Mouse (Mus musculus): ENCODE measurements around the gene Gm20388. TPM values are rescaled to one million over a fixed set of nuclear protein-coding genes. Genes with fewer than 3 reads are reported as not detected.

Gene Gm20388
- polyA plus RNA-seq, 1 experiment from 2014 or later = not detected

DNA sequence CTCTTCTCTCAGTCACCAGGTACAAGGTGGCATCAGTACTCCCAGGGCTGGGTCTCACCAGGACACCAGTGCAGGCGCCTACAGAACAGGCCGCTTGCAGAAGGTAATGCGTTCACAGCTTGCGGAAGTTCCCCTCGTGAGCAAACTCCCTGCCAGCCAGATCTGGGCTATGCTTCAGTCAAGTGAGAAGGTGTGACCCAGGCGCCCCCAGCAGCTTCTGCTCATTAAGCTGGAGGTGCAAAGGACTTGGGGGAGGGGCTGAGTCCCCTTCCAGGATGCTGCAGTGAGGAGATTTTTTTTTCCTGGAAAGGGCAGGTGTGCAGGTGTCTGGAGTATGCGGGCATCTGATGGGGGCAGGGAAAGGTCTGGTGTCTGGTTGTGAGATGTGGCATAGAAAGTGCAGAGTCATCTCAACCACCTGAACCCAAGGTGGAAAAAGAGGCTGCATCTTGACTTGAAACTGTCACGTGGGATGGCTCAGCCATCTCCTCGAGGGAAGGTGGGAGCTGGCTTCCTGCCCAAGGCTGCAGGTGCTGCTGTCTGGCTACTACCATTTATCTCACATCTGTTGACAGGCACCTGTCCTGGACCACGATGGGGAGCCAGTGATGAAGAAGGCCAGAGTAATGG is 2861.9 kb downstream of the Gm20388 start:
- WGBS = 23% methylated on average over 10 of the region's 10 CpGs
- no peak for ATAC-seq (ENCODE audit: low FRiP score, low TSS enrichment)
- TF ChIP-seq CTCF (IDR thresholded peaks at IDR 0.05; ENCODE audit: low read depth) (no peak), EP300 (optimal IDR thresholded peaks at IDR 0.05) (no peak)
- Histone ChIP-seq H3K4me2 (replicated peaks; ENCODE audit: low read depth) (no peak overlapping the region), H3K27me3 (ENCODE audit: control insufficient read depth, insufficient read depth, low read length) (no peaks in the 10 kb centered on the region), H3K4me1 (replicated peaks; ENCODE audit: control insufficient read depth, insufficient read depth) (peaks cover 3% of the 10 kb centered on the region; the same call in 1 of the 2 replicates), H3K9me3 (ENCODE audit: control insufficient read depth, low read length) (no peaks in the 10 kb centered on the region), H3K27ac (replicated peaks) (no peak overlapping the region), H3K9ac (ENCODE audit: low read length) (no peak overlapping the region), H3K36me3 (ENCODE audit: control insufficient read depth, insufficient read depth, low read length) (no peaks in the 10 kb centered on the region), H3K4me3 (ENCODE audit: low read depth, low read length) (no peak overlapping the region)
- DNase-seq (ENCODE audit: low spot score) = no peak

DNA sequence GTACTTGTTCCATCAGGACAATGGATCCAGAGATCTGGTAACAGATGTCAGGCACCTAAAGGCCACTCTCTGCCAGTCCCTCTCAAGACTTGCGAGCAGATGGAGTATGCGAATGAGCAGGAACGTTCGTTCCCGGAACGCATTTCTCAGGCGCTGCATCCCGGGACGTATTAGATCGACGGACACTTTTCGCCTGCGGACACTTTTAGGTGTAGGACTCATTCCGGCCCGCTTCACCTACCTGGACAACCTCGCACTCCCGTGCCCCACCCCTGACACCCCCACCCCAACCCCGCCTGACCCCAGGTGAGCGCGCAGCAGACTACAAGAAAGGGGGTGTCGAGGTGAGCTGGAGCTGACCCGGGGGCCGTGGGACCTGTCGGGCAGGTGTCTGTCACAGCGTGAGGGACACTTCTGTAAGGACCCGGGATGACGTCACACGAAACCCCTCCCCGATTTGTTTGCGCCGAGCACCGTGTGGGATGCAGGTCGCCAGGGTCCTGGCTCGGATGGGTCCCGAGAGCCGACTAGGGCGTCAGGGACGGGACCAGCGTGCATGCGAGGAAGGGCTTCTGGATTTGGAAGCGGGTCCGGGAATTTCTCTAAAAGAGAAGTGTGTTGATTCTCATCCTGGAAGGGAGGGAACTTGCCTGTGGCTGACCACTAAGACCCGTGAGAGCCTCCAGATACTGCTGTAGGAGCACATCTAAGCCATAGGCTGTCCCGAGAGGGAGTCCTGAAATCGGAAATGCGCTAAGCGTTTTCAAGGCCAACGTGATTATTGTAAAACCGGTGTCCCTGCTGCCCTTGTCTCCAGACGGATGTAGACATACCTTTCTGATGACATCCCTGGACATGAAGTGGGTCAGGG is 2864.9 kb downstream of the Gm20388 start, which contains the start of gene Acsf3:
Gene Acsf3, plus strand, starts transcription at position 202 of the 871 bp plus-strand sequence.
- peaks cover 3% of the 10 kb centered on the region; the same call in 1 of the 2 replicates for H3K4me1 ChIP-seq (replicated peaks; ENCODE audit: control insufficient read depth, insufficient read depth)
- no peaks in the 10 kb centered on the region for H3K36me3 ChIP-seq (ENCODE audit: control insufficient read depth, insufficient read depth, low read length)
- H3K9me3 ChIP-seq (ENCODE audit: control insufficient read depth, low read length) = no peaks in the 10 kb centered on the region
- H3K27me3 ChIP-seq (ENCODE audit: control insufficient read depth, insufficient read depth, low read length) = no peaks in the 10 kb centered on the region
- H3K4me2 ChIP-seq (replicated peaks; ENCODE audit: low read depth) = peak within 1 kb of the TSS; percentile 66
- ATAC-seq (ENCODE audit: low FRiP score, low TSS enrichment) (peak; percentile 72), DNase-seq (ENCODE audit: low spot score) (peak; percentile 72)
- no peak within 1 kb of the TSS for H3K27ac ChIP-seq (replicated peaks)
- peak within 1 kb of the TSS; percentile 73 for H3K4me3 ChIP-seq (ENCODE audit: low read depth, low read length)
- 2% methylated on average over 50 of the region's 50 CpGs for WGBS
- peak within 1 kb of the TSS; percentile 89 for H3K9ac ChIP-seq (ENCODE audit: low read length)
- TF ChIP-seq EP300 (optimal IDR thresholded peaks at IDR 0.05) = no peak
- TF ChIP-seq CTCF (IDR thresholded peaks at IDR 0.05; ENCODE audit: low read depth) = no peak

DNA sequence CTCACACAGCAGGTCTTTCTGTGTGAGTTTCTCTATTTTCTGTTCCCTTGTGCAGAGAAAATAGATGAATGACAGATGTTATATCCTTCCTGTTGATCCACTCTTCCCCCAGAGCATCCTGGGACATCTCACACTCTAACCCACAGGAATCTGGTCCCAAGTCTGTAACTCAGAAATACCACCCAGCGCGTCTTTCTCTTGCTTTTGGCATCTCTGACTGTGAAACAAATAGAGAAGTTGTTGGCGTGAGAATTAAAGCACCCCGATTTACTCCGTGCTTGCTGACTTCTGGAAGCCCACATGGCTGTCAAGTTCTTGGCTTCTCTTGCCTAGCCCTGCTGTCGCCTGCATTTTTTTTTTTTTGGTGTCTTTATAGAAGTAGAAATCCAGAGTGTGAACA is 2867.1 kb downstream of the Gm20388 start:
- no peak overlapping the region for H3K27ac ChIP-seq (replicated peaks)
- H3K9ac ChIP-seq (ENCODE audit: low read length) = no peak overlapping the region
- H3K9me3 ChIP-seq (ENCODE audit: control insufficient read depth, low read length) = no peaks in the 10 kb centered on the region
- no peak for DNase-seq (ENCODE audit: low spot score)
- TF ChIP-seq EP300 (optimal IDR thresholded peaks at IDR 0.05) (no peak), CTCF (IDR thresholded peaks at IDR 0.05; ENCODE audit: low read depth) (no peak)
- H3K4me3 ChIP-seq (ENCODE audit: low read depth, low read length) = no peak overlapping the region
- no peaks in the 10 kb centered on the region; the same call in 1 of the 2 replicates for H3K36me3 ChIP-seq (ENCODE audit: control insufficient read depth, insufficient read depth, low read length)
- peaks cover 3% of the 10 kb centered on the region; the same call in 1 of the 2 replicates for H3K4me1 ChIP-seq (replicated peaks; ENCODE audit: control insufficient read depth, insufficient read depth)
- no peaks in the 10 kb centered on the region for H3K27me3 ChIP-seq (ENCODE audit: control insufficient read depth, insufficient read depth, low read length)
- no peak overlapping the region for H3K4me2 ChIP-seq (replicated peaks; ENCODE audit: low read depth)
- 82% methylated on average over 6 of the region's 6 CpGs for WGBS
- ATAC-seq (ENCODE audit: low FRiP score, low TSS enrichment) = no peak

DNA sequence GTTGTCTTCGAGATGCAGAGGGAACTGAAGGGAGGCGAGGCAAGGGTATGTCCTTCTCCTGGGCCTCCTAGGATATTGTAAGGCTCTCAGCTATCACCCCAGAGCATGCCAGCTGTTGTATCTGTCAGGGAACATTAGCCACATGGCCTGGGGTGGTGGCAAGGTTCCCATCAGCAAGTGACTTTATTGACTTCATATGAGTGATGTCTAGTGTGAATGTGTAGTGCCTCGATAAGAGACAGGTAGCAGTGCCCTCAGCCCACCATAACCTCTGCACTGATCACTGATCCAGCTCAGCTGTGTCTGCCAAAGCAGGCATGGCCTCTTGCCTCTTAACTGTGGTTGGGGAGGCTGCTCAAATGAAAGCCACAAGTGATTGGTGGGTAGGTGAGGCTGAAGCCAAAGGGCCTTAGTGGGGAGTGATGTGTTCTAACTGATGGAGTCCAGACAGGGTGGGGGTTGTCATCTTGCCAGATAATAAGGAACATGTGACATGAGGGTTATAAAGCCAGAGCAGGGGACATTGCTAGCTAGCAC is 2868.1 kb downstream of the Gm20388 start:
- 77% methylated on average over 3 of the region's 3 CpGs for WGBS
- no peak for ATAC-seq (ENCODE audit: low FRiP score, low TSS enrichment)

DNA sequence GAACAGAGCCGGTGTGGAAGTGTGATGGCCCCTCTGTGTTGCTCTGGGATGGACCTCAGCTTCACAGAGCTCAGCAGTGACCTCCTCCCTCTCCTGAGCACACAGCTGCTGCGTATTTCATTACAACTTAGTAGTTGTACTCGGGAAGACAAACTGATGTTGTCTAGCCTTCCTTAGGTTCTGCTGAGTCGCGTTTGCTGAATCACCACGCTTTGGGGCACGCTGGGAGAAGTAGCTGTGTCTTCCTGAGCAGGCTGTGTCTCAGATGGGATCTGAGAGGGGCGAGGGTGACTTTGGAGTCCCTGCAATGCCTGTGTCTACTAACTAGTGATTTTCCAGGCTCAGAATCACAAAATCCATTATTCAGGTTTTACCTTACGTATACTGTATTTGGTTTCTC is 2868.6 kb downstream of the Gm20388 start:
- 75% methylated on average over 9 of the region's 9 CpGs for WGBS
- Histone ChIP-seq H3K4me3 (ENCODE audit: low read depth, low read length) (no peak overlapping the region), H3K4me1 (replicated peaks; ENCODE audit: control insufficient read depth, insufficient read depth) (peaks cover 3% of the 10 kb centered on the region; the same call in 1 of the 2 replicates), H3K27ac (replicated peaks) (no peak overlapping the region), H3K9me3 (ENCODE audit: control insufficient read depth, low read length) (no peaks in the 10 kb centered on the region), H3K9ac (ENCODE audit: low read length) (no peak overlapping the region), H3K36me3 (ENCODE audit: control insufficient read depth, insufficient read depth, low read length) (peaks cover 2% of the 10 kb centered on the region), H3K4me2 (replicated peaks; ENCODE audit: low read depth) (no peak overlapping the region), H3K27me3 (ENCODE audit: control insufficient read depth, insufficient read depth, low read length) (no peaks in the 10 kb centered on the region)
- DNase-seq (ENCODE audit: low spot score) (no peak), ATAC-seq (ENCODE audit: low FRiP score, low TSS enrichment) (no peak)
- TF ChIP-seq EP300 (optimal IDR thresholded peaks at IDR 0.05) (no peak), CTCF (IDR thresholded peaks at IDR 0.05; ENCODE audit: low read depth) (no peak)

More for the DNA sequence above, 2868.1 kb downstream of the Gm20388 start:
- H3K9ac ChIP-seq (ENCODE audit: low read length) = no peak overlapping the region
- H3K9me3 ChIP-seq (ENCODE audit: control insufficient read depth, low read length) = no peaks in the 10 kb centered on the region
- no peaks in the 10 kb centered on the region for H3K27me3 ChIP-seq (ENCODE audit: control insufficient read depth, insufficient read depth, low read length)
- H3K4me3 ChIP-seq (ENCODE audit: low read depth, low read length) = no peak overlapping the region
- H3K4me2 ChIP-seq (replicated peaks; ENCODE audit: low read depth) = no peak overlapping the region
- no peak for DNase-seq (ENCODE audit: low spot score)
- peaks cover 3% of the 10 kb centered on the region; the same call in 1 of the 2 replicates for H3K4me1 ChIP-seq (replicated peaks; ENCODE audit: control insufficient read depth, insufficient read depth)
- no peaks in the 10 kb centered on the region; the same call in none of the 2 replicates for H3K36me3 ChIP-seq (ENCODE audit: control insufficient read depth, insufficient read depth, low read length)
- no peak overlapping the region for H3K27ac ChIP-seq (replicated peaks)
- TF ChIP-seq CTCF (IDR thresholded peaks at IDR 0.05; ENCODE audit: low read depth) (no peak), EP300 (optimal IDR thresholded peaks at IDR 0.05) (no peak)
